Mouse (Mus musculus): Measurements from ENCODE around the gene Haus7. TPM values are rescaled to one million over a fixed set of nuclear protein-coding genes. Genes with fewer than 3 reads are reported as not detected.
"Not testable (repeated sequence)": the region's sequence is repeated elsewhere in the genome, so short reads cannot be mapped to it uniquely, and the experiment has no call there.

Gene Haus7
- polyA plus RNA-seq, 1 experiment: 52.9 TPM

DNA sequence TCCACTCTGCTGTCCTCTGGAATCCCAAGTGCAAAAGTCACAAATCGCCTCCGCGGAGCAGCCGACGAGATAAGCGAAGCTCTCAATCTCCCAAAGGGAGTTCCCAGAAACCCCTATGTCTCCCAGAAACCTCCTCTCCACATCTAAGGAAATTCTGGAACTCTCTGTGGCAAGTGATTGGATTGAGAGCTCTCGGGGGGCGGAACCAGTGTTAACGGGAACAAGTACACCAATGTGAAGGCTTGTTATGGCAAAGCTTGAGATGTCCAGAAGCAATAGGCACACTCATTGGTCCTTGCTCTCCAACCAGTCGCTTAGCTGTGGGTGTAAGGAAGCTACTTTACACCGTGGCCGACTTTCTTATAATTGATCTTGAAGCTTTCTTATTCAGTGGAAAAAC lies 57.2 kb downstream of the Haus7 start:
- WGBS: 87% methylated on average over 12 of the region's 12 CpGs
- Histone ChIP-seq H3K4me3 (replicated peaks; ENCODE audit: control insufficient read depth, low read depth, low read length) (no peak overlapping the region), H3K27ac (ENCODE audit: control insufficient read depth, insufficient read depth, low read depth, low read length, poor library complexity) (no peak overlapping the region), H3K4me1 (ENCODE audit: control insufficient read depth, insufficient read depth, low read length) (no peaks in the 10 kb centered on the region)
- no peak for TF ChIP-seq POLR2A (IDR thresholded peaks at IDR 0.05; ENCODE audit: borderline replicate concordance, control insufficient read depth, low read depth, low read length)
- no peak for TF ChIP-seq CTCF (IDR thresholded peaks at IDR 0.05; ENCODE audit: control insufficient read depth, insufficient read depth, low read length)

DNA sequence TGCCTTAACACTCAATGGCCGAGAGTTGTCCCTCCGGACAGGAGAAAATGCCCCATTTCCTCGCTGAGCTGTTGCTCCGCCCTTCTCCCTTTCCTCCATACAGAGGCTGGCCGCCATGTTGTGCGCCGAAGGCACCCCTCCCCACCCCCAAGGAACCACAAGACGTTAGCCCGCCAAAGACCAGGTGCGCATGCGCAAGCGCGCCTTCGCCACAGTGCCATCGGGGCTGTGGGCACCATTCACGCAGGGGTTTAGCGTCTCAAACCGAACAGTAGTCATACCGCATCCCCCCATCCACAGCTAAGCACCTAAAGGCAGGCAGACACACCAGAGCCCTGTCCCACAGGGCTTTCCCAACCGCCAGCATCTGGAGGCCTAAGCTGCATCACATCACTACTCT lies 57.9 kb downstream of the Haus7 start:
- no peak for TF ChIP-seq CTCF (IDR thresholded peaks at IDR 0.05; ENCODE audit: control insufficient read depth, insufficient read depth, low read length)
- no peak for TF ChIP-seq POLR2A (IDR thresholded peaks at IDR 0.05; ENCODE audit: borderline replicate concordance, control insufficient read depth, low read depth, low read length)
- WGBS: 89% methylated on average over 20 of the region's 20 CpGs
- Histone ChIP-seq H3K4me1 (ENCODE audit: control insufficient read depth, insufficient read depth, low read length) (no peaks in the 10 kb centered on the region), H3K4me3 (replicated peaks; ENCODE audit: control insufficient read depth, low read depth, low read length) (no peak overlapping the region), H3K27ac (ENCODE audit: control insufficient read depth, insufficient read depth, low read depth, low read length, poor library complexity) (no peak overlapping the region)

DNA sequence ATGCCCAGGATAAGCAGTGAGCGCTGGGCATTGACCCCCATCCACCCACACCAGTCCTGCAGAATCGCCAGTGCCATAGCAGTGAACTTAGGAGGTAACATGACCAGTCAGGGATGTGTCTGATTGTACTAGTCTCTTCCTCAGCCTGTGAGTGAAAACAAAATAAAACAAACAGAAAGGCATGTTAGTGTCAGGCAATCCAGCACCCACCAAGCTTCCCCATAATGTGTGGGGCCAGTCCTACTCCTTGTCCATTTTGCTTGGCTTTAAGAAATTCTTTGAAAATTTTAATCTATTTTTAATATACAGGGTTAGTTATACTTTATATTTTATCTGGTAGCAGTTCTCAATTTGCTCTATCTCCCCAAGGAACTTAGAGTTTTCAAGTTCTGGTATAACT lies 60.2 kb downstream of the Haus7 start, which contains the start of gene Gm18336:
Gm18336 (minus strand) TSS at position 101 of the 400 bp plus-strand sequence.
- 87% methylated on average over 2 of the region's 2 CpGs for WGBS
- not testable (repeated sequence) for H3K4me1 ChIP-seq (ENCODE audit: control insufficient read depth, insufficient read depth, low read length); H3K27ac ChIP-seq (ENCODE audit: control insufficient read depth, insufficient read depth, low read depth, low read length, poor library complexity); H3K4me3 ChIP-seq (replicated peaks; ENCODE audit: control insufficient read depth, low read depth, low read length)

DNA sequence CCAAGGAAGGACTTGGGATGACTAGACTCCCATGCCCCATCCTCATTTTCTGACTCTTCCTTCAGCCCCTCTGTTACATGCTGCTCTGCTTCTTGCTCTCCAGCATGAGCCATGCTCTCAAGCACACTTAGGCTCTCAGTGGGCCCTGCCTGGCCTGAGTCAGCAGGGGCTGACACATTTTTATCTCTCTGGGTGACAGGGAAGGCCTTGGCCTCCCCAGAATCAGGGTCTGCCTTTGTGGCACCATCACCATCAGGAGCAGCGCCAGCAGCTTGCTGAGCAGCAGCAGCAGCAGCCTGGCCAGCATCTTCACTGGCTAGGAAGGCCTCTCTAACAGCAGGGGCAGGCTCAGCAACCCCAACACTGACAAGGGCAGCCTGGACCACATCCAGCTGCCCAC lies 62.4 kb downstream of the Haus7 start:
- H3K4me1 ChIP-seq (ENCODE audit: control insufficient read depth, insufficient read depth, low read length): no peaks in the 10 kb centered on the region
- H3K27ac ChIP-seq (ENCODE audit: control insufficient read depth, insufficient read depth, low read depth, low read length, poor library complexity): no peak overlapping the region
- H3K4me3 ChIP-seq (replicated peaks; ENCODE audit: control insufficient read depth, low read depth, low read length): no peak overlapping the region
- 88% methylated on average over 1 of the region's 1 CpGs for WGBS
- TF ChIP-seq POLR2A (IDR thresholded peaks at IDR 0.05; ENCODE audit: borderline replicate concordance, control insufficient read depth, low read depth, low read length) (no peak), CTCF (IDR thresholded peaks at IDR 0.05; ENCODE audit: control insufficient read depth, insufficient read depth, low read length) (no peak)

DNA sequence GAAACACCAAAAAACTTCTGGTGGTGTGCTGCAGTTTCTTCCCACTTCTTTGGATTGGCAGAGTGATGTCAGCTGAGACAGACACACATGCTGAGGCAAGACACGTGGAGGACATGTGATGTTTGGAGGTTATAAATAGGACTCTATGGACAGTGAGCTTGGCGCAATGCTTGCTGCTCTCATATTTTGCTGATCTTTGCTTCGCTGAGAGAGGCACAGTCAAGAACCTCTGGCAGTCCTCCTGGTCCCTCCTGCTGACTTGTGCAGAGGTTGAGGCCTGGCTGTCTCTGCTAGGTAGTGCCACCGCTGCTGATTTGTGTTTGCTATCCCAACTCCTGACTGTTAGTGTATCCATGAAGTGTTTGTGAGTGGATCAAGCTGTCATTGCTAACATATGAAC lies 67.4 kb downstream of the Haus7 start:
- H3K4me3 ChIP-seq (replicated peaks; ENCODE audit: control insufficient read depth, low read depth, low read length): no peak overlapping the region
- H3K4me1 ChIP-seq (ENCODE audit: control insufficient read depth, insufficient read depth, low read length): no peaks in the 10 kb centered on the region
- no peak for TF ChIP-seq POLR2A (IDR thresholded peaks at IDR 0.05; ENCODE audit: borderline replicate concordance, control insufficient read depth, low read depth, low read length)
- no peak for TF ChIP-seq CTCF (IDR thresholded peaks at IDR 0.05; ENCODE audit: control insufficient read depth, insufficient read depth, low read length)
- 72% methylated on average over 4 of the region's 4 CpGs for WGBS
- H3K27ac ChIP-seq (ENCODE audit: control insufficient read depth, insufficient read depth, low read depth, low read length, poor library complexity): no peak overlapping the region

Other genes with a start within 250 kb of the Haus7 start
- 3.9 and 26.1 TPM in 2 replicates for gene Xlr4b, start 244.7 kb downstream of the Haus7 start, polyA plus RNA-seq (2011; ENCODE audit: insufficient read depth, insufficient read length, low replicate concordance, missing spikeins)
- 1.4 and 2.0 TPM in 2 replicates for gene F8a, start 230.8 kb downstream of the Haus7 start, polyA plus RNA-seq (2011; ENCODE audit: insufficient read depth, insufficient read length, low replicate concordance, missing spikeins)
- 4.2 TPM in 1 of 2 replicates, not detected in the other for gene Xlr4c, start 215.9 kb downstream of the Haus7 start, polyA plus RNA-seq (2011; ENCODE audit: insufficient read depth, insufficient read length, low replicate concordance, missing spikeins)
- 0.88 TPM in 1 of 2 replicates, not detected in the other for gene Xlr3c, start 193.7 kb downstream of the Haus7 start, polyA plus RNA-seq (2011; ENCODE audit: insufficient read depth, insufficient read length, low replicate concordance, missing spikeins)
- not detected in 2 replicates for gene Xlr5a, start 166.1 kb downstream of the Haus7 start, polyA plus RNA-seq (2011; ENCODE audit: insufficient read depth, insufficient read length, low replicate concordance, missing spikeins)
- not detected in 2 replicates for gene Xlr5c, start 166.1 kb downstream of the Haus7 start, polyA plus RNA-seq (2011; ENCODE audit: insufficient read depth, insufficient read length, low replicate concordance, missing spikeins)
- gene Gm45015, start 122.2 kb downstream of the Haus7 start, polyA plus RNA-seq (2011; ENCODE audit: insufficient read depth, insufficient read length, low replicate concordance, missing spikeins): not detected in 2 replicates
- gene Zfp275, start 116.4 kb downstream of the Haus7 start, polyA plus RNA-seq (2011; ENCODE audit: insufficient read depth, insufficient read length, low replicate concordance, missing spikeins): 1.7 and 3.4 TPM in 2 replicates
- not detected in 2 replicates for gene Gm18336, start 60.3 kb downstream of the Haus7 start, polyA plus RNA-seq (2011; ENCODE audit: insufficient read depth, insufficient read length, low replicate concordance, missing spikeins)
- gene Zfp92, start 47.9 kb downstream of the Haus7 start, polyA plus RNA-seq (2011; ENCODE audit: insufficient read depth, insufficient read length, low replicate concordance, missing spikeins): not detected in 2 replicates
- not detected in 2 replicates for gene Trex2, start 23.7 kb downstream of the Haus7 start, polyA plus RNA-seq (2011; ENCODE audit: insufficient read depth, insufficient read length, low replicate concordance, missing spikeins)
- gene Bgn, start 24.6 kb upstream of the Haus7 start, polyA plus RNA-seq (2011; ENCODE audit: insufficient read depth, insufficient read length, low replicate concordance, missing spikeins): 53.3 and 140 TPM in 2 replicates
- not detected in 2 replicates for gene Atp2b3, start 44.0 kb upstream of the Haus7 start, polyA plus RNA-seq (2011; ENCODE audit: insufficient read depth, insufficient read length, low replicate concordance, missing spikeins)
- 8.1 TPM in 1 of 2 replicates, not detected in the other for gene Dusp9, start 180.4 kb upstream of the Haus7 start, polyA plus RNA-seq (2011; ENCODE audit: insufficient read depth, insufficient read length, low replicate concordance, missing spikeins)
- 1.7 and 2.2 TPM in 2 replicates for gene Pnck, start 201.1 kb upstream of the Haus7 start, polyA plus RNA-seq (2011; ENCODE audit: insufficient read depth, insufficient read length, low replicate concordance, missing spikeins)
- gene Slc6a8, start 214.1 kb upstream of the Haus7 start, polyA plus RNA-seq (2011; ENCODE audit: insufficient read depth, insufficient read length, low replicate concordance, missing spikeins): 3.5 and 7.7 TPM in 2 replicates